Mouse (Mus musculus): ENCODE data around the gene Rsph6a.

The Rsph6a gene

DNA sequence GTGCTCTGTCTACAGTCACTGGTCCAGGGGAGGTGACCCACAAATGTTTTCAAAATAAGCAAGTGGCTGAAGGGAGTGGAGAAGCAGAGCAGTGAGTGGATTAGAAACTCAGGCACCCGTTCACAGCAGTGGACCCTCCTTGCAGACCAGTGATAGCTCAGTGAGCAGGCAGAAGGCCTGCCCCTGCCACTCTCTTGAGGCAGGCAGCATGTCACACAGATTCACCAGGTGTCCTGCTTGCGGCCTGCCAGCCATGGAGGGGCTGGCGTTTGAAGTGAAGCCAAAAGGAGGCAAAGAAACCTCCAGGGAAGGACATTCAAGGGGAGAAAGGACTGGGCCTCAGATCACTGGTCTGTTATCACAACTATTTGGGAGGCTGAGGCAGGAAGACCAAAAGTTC lies 24.2 kb downstream of the Rsph6a start:
- no peak for DNase-seq (ENCODE audit: low spot score)

DNA sequence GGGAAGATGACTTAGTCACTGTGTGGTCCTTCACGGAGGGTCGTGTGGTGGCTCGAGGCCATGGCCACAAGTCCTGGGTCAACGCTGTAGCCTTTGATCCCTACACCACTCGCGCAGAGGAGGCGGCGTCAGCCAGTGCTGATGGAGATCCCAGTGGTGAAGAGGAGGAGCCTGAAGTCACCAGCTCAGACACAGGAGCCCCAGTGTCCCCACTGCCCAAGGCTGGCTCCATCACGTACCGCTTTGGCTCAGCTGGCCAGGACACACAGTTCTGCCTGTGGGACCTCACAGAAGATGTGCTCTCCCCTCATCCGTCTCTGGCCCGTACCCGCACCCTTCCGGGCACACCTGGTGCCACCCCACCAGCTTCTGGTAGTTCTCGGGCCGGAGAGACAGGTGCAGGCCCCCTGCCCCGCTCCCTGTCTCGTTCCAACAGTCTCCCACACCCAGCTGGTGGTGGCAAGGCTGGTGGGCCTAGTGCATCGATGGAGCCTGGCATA lies 26.0 kb downstream of the Rsph6a start:
- no peak for DNase-seq (ENCODE audit: low spot score)

DNA sequence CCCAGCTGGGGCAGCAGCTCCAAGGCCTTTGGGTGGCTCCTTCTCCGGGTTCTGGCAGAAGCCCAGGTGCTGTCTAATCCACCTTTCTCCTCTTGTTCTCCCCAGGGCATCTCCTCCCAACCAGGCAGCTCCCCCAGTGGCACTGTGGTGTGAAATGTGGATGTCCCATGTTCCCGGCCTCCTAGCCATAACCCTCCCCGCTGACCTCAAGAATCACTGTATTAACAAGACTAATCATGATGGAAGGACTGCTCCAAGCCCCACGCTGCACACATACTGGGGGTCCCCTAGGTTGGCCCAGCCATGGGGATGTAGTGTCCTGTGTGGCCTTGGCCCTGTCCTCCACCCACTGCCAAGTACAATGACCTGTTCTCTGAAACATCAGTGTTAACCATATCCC lies 27.7 kb downstream of the Rsph6a start:
- DNase-seq (ENCODE audit: low spot score), result no peak

DNA sequence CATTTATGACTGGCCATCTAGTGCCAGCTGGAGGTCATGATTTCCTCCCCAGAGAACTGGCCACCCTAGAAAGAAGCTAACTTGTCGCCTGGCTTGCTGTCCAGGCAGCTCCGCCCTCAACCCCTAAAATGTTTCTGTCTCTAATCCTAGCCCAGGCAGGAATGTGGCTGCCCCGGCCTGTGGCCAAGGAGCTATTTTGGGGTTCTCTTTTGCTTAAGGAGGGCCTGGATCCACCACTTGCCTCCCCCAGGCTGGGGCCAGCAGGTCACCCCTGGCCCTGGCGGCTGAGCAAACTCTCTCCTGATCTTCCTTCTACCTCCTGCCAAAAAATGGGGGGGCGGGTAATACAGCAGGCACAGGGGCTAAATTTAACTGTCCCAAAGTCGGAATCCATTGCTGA lies 28.6 kb downstream of the Rsph6a start:
- DNase-seq (ENCODE audit: low spot score), result no peak

DNA sequence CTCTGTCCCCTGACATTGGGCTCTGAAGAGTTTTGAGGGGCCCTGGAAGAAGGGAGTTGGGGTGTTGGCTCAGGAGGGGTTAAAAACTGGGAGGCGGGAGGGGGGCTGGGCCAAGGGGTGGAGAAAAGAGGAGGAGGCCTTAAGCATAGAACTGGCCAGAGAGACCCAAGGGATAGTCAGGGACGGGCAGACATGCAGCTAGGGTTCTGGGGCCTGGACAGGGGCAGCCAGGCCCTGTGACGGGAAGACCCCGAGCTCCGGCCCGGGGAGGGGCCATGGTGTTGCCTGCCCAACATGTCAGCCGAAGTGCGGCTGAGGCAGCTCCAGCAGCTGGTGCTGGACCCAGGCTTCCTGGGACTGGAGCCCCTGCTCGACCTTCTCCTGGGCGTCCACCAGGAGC lies 29.2 kb downstream of the Rsph6a start, which contains the start of gene Dmpk:
Gene Dmpk, plus strand, starts transcription at position 149 of the 400 bp plus-strand sequence.
- no peak for DNase-seq (ENCODE audit: low spot score)

DNA sequence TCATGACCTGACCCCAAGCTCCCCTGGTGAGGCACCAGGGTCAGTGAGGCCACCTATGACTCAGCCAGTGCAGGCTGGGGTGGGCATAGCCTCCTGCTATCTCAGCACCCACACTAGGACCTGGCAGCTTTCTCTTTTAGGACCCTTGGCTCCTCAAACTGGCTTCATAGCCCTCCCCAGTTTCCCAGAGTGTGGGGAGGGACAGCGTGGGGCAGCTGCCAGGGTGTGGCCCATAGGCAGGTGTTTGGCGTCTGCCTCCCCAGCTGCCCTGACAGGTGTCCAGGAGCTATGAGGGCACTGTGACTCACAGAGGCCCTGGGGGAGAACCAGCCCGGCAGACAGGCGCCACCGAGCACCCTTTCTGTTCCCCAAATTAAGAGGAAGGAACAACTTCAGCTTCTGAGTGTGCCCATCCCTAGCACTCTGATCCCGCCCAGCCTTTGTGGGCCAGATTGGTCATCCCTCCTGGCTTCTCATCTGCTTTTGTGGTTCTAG lies 29.8 kb downstream of the Rsph6a start:
- no peak for DNase-seq (ENCODE audit: low spot score)

DNA sequence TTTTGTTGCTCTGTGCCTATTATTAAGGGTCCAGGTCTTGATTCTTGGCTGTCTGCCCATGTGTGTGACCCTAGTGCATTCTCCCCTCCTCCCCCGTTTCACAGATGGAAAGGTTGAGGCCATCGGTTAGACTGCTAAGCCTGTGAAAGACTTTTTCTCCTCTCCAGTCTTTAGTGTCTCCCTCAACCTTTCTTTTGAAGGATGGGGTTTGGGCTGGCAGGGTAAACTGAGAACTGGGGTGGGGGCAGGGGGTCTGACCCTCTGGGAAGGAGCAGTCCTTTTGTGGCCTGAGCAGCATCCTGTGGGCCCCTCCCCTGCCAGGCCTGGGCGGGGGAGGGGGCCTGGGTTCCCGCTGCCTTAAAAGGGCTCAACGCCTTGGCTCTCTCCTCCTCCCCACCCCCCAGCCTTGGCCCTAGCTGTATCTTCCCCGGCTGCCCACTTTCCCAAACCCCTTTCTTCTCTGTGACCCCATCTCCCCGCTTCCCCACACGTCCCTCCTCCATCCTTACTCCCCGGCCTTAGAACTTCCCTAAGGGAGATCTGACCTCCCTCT lies 30.5 kb downstream of the Rsph6a start:
- DNase-seq (ENCODE audit: low spot score), result no peak

DNA sequence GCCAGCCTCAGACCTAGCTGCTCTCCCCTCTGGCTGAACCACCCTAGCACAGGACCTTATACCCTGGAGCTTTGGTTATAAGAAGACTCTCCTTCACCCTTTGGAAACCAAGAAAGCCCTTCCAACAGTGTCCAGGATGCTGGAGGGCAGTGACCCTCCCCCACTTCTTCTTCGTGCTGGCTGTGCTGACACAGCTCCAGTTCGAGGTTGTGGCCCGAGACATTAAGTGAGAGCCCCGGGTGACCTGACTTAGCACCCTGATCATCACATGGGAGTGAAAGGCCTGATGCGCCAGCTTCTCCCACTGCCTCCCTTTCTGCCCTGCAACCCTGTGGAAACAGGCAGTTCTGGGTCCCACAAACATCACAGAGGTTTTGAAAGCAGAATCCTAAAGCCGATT lies 31.0 kb downstream of the Rsph6a start:
- DNase-seq (ENCODE audit: low spot score), result no peak

DNA sequence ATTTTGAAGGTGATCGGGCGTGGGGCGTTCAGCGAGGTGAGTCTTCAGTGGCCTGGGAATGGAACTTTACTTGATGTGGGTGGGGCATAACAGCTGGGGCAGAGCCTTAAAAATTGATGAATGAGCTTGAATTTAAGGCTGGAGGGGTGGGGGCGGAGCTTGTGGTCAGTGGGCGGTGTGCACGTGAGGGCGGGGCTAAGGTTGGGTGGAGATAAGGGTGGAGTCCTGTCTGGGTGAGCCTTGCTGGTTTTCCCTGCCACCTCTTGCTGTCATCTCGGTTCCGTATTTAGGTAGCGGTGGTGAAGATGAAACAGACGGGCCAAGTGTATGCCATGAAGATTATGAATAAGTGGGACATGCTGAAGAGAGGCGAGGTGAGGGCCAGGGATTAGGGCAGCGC lies 31.6 kb downstream of the Rsph6a start:
- DNase-seq (ENCODE audit: low spot score), result no peak

DNA sequence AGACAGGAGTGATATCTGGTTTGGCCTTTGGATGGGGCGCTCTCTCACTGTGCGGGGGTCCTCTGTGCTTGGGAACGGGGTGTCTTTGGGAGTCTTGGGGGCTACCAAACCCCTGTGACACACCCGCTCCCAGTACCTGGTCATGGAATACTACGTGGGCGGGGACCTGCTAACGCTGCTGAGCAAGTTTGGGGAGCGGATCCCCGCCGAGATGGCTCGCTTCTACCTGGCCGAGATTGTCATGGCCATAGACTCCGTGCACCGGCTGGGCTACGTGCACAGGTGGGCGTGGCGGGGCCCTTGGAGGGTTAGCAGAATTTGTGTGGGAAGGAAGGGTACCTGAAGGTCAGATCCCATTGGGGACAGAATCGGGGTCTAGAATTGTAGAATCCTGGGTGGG lies 32.3 kb downstream of the Rsph6a start:
- no peak for DNase-seq (ENCODE audit: low spot score)

DNA sequence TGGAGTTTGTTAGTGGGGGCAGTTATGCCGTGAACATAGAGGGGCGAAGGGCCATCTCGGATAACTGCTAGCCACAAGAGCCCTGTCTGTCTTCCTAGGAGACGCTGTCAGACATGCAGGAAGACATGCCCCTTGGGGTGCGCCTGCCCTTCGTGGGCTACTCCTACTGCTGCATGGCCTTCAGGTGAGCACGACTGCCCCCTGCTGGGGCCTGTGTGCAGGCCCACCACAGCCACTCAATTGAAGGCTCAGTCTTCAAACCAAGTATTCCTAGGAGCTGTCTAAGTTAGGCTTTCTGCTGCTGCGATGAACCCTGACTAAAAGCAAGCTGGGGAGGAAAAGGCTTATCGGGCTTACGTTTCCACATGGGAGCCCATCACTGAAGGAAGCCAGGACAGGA lies 34.3 kb downstream of the Rsph6a start:
- DNase-seq (ENCODE audit: low spot score), result peak; percentile 55

DNA sequence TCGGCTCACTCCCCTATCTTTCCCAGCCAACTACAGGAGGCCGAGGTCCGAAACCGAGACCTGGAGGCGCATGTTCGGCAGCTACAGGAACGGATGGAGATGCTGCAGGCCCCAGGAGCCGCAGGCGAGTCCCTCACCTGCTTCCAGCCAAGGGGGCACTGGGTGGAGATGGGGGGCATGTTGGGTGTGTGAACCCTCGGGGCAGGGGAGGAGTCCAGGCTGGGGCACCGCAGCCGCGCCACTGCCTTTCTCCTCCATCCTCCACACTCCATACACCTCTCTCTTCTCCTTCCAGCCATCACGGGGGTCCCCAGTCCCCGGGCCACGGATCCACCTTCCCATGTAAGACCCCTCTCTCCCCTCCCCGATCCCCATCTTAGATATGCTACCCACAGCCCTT lies 37.4 kb downstream of the Rsph6a start:
- DNase-seq (ENCODE audit: low spot score), result no peak

DNA sequence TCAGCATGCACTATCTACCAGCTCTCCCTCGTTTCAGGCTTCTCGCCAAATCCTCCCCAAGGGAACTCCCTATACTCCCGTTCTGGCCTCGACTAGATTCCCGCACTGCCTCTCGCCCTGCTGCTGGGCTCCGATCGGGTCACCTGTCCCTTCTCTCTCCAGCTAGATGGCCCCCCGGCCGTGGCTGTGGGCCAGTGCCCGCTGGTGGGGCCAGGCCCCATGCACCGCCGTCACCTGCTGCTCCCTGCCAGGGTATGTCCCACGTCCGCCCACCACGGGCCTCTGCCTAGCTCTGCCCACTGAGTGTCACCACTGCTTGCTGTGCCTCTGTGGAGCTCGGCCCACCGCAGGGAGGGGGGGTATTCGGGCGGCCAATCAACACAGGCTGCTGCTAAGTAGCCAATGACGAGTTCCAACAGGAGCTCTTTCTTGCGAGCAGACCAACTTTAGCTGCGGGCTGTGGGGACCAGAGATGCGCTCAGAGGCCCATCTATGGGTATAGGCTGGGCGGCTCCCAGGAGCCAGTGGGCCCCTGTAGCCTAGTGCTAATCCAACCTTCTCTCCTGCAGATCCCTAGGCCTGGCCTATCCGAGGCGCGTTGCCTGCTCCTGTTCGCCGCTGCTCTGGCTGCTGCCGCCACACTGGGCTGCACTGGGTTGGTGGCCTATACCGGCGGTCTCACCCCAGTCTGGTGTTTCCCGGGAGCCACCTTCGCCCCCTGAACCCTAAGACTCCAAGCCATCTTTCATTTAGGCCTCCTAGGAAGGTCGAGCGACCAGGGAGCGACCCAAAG lies 38.1 kb downstream of the Rsph6a start:
- DNase-seq (ENCODE audit: low spot score), result no peak

DNA sequence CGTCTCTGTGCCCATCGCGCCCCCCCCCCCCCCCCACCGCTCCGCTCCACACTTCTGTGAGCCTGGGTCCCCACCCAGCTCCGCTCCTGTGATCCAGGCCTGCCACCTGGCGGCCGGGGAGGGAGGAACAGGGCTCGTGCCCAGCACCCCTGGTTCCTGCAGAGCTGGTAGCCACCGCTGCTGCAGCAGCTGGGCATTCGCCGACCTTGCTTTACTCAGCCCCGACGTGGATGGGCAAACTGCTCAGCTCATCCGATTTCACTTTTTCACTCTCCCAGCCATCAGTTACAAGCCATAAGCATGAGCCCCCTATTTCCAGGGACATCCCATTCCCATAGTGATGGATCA lies 38.7 kb downstream of the Rsph6a start:
- DNase-seq (ENCODE audit: low spot score), result peak; percentile 72

DNA sequence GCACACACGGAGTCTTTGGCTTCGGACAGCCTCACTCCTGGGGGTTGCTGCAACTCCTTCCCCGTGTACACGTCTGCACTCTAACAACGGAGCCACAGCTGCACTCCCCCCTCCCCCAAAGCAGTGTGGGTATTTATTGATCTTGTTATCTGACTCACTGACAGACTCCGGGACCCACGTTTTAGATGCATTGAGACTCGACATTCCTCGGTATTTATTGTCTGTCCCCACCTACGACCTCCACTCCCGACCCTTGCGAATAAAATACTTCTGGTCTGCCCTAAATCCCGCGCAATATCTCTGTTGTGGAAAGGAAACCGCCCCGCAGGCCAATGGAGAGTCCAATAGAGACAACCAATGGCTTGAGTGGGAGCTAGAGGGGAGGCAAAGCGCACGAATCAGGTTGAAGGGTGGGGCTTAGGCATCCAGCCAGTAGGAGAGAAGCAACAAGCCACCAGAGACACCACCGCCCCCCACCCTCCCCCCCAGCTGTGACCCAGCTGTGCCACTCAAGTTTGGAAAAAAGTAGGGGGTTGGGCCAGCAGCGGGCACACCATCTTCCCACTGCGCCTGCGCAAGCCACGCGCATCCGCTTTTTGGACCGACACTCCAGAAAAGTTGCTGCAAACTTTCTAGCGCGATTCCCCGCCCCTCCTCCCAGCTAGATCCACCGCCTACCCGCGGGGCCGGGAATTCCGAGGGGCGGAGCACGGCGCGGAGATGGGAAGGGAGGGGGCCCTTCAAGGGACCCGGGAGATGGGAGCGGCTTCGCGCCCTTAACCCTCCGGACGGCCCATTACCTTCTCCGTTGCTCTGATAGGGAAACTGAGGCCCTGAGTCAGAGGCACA lies 39.3 kb downstream of the Rsph6a start:
- peak; percentile 76 for DNase-seq (ENCODE audit: low spot score)

DNA sequence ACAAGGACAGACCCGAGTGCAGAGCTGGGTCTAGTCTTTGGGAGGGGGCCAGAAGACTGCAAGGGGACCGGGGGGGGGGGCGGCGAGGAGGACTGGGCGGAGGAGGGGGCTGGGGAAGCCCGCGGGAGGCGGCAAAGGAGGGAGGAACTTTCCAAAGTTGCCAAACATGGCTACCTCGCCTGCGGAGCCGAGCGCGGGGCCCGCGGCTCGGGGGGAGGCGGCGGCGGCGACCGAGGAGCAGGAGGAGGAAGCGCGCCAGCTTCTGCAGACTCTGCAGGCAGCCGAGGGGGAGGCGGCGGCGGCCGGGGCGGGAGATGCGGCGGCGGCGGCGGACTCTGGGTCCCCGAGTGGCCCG lies 40.0 kb downstream of the Rsph6a start, which contains the start of gene Six5:
Gene Six5, plus strand, starts transcription at position 124 of the 355 bp plus-strand sequence.
- DNase-seq (ENCODE audit: low spot score), result no peak

DNA sequence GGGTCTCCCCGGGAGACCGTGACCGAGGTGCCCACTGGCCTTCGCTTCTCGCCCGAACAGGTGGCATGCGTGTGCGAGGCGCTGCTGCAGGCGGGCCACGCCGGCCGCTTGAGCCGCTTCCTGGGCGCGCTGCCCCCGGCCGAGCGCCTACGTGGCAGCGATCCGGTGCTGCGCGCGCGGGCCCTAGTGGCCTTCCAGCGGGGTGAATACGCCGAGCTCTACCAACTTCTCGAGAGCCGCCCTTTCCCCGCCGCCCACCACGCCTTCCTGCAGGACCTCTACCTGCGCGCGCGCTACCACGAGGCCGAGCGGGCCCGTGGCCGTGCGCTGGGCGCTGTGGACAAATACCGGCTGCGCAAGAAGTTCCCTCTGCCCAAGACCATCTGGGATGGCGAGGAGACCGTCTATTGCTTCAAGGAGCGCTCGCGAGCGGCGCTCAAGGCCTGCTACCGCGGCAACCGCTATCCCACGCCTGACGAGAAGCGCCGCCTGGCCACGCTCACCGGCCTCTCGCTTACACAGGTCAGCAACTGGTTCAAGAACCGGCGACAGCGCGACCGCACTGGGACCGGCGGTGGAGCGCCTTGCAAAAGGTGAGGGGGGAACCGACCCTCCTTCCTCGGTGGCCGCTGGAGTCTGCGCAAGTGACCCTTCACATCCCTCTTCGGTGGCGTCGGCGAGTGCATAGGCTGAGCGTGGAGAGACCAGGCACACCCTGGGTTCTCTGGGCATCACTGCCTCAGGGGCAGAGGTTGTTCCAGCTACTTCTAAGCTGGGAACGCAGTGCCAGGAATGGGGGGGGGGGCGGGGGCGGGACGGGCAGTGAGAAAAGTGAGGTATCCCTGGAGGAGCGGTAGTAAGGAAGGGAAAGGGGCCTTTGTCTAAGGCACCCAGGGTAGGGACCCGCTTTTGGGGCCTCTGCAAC lies 40.6 kb downstream of the Rsph6a start:
- no peak for DNase-seq (ENCODE audit: low spot score)

DNA sequence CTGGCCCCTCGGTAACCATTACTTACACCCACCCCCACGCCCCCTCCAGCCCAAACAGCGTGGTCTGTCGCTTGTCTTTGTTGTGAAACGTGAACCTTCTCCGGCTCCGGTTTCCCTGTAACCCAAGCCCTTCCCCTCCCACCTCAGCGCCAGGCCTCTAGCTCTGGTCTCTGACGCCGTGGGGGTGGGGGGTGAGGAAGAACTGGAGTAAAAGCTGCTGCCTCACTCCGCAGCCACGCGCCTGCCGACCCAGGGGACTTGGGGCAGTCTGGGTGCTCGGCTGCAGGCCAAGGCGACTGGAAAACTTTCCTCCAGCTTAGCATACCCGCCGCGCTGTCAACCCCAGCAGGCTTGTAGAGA lies 41.2 kb downstream of the Rsph6a start:
- no peak for DNase-seq (ENCODE audit: low spot score)

DNA sequence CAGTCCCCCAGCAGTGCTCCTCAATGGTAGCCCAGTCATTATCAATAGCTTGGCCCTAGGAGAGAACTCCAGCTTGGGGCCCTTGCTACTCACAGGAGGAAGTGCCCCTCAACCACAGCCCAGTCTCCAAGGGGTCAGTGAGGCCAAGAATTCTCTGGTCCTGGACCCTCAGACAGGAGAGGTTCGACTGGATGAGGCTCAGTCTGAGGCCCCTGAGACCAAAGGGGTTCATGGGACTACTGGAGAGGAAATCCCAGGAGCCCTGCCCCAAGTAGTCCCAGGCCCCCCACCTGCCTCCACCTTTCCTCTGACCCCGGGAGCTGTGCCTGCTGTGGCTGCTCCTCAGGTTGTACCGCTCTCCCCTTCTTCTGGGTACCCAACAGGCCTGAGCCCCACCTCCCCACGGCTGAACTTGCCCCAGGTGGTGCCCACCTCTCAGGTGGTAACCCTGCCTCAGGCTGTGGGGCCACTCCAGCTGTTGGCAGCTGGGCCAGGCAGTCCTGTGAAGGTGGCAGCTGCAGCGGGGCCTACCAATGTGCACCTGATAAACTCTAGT lies 42.0 kb downstream of the Rsph6a start:
- DNase-seq (ENCODE audit: low spot score), result no peak

DNA sequence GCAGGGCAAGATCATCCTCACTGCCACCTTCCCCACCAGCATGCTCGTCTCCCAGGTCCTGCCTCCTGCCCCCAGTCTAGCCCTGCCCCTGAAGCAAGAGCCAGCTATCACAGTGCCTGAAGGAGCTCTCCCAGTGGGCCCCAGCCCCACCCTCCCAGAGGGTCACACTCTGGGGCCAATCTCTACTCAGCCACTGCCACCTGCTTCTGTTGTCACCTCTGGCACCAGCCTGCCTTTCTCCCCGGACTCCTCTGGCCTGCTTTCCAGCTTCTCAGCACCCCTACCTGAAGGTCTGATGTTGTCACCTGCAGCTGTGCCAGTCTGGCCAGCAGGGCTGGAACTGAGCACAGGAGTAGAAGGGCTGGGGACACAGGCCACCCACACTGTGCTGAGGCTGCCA lies 42.7 kb downstream of the Rsph6a start:
- DNase-seq (ENCODE audit: low spot score), result no peak

DNA sequence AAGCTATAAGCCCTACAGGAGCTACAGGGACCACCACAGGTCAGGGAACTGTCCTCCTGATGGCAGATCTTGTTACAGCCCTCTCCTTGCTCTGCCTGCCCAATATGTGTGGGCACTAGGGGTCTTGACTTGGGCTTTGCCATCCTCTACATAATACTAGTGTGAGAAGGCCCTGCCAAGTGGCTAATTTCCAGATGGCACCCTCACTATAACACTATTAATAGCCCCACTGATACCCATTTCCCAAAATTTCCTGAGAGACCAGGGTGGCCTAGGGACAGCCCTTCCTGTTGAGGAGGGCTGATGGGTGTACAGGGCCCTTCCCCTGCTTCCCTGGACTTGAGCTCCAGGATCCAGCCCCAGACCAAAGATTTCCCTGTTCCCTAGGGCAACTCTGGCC lies 43.4 kb downstream of the Rsph6a start:
- DNase-seq (ENCODE audit: low spot score), result no peak
